Mouse (Mus musculus) kidney, embryonic 14.5 days (tissue): Measurements from ENCODE around the gene Tom1l2. TPM values are rescaled to one million over a fixed set of nuclear protein-coding genes. Genes with fewer than 3 reads are reported as not detected.

ENCODE experiments used
- ATAC-seq: fragments of 200-750 bp; cut with Nextera tagmentation; 2 replicates; pipeline ENCODE4 v1.8.0; 2017; ENCODE audit warnings: moderate number of reproducible peaks, mild to moderate bottlenecking, moderate TSS enrichment, moderate library complexity; ENCODE audit not compliant: low FRiP score, low TSS enrichment
- H3K27ac ChIP-seq: fragments of 300-500 bp; sonication (generic); 2 replicates; pipeline ENCODE4 v1.5.1; 2014; ENCODE audit warnings: low read depth, mild to moderate bottlenecking, low read length, moderate library complexity, mixed read lengths
- H3K27me3 ChIP-seq: fragments of 300-500 bp; sonication (generic); 2 replicates; pipeline ENCODE4 v1.6.1; 2014; ENCODE audit warnings: mild to moderate bottlenecking, low read length; ENCODE audit not compliant: control insufficient read depth, insufficient read depth
- H3K36me3 ChIP-seq: fragments of 300-500 bp; sonication (generic); 2 replicates; pipeline ENCODE4 v1.6.1; 2014; ENCODE audit warnings: low read length, mixed read lengths; ENCODE audit not compliant: control insufficient read depth, insufficient read depth
- H3K4me1 ChIP-seq: fragments of 300-500 bp; sonication (generic); 2 replicates; pipeline ENCODE4 v1.6.1; 2014; ENCODE audit warnings: low read length, mixed read lengths; ENCODE audit not compliant: control insufficient read depth, insufficient read depth
- H3K4me2 ChIP-seq: fragments of 300-500 bp; sonication (generic); replicated peaks from 2 replicates; pipeline ENCODE4 v1.6.1; 2014; ENCODE audit warnings: low read depth, mild to moderate bottlenecking, low read length
- H3K4me3 ChIP-seq: fragments of 300-500 bp; sonication (generic); 2 replicates; pipeline ENCODE4 v1.5.1; 2014; ENCODE audit warnings: mild to moderate bottlenecking, low read length
- H3K9ac ChIP-seq: fragments of 300-500 bp; sonication (generic); 2 replicates; pipeline ENCODE4 v1.6.1; 2014; ENCODE audit warnings: low read depth, mild to moderate bottlenecking, low read length, moderate library complexity
- H3K9me3 ChIP-seq: fragments of 300-500 bp; sonication (generic); 2 replicates; pipeline ENCODE4 v1.6.1; 2016; ENCODE audit warnings: low read length; ENCODE audit not compliant: control insufficient read depth
- WGBS: fragments of 180-500 bp; shearing (Covaris S2); extraction: QIAGEN DNeasy Blood & Tissue Kit; methylation state at CpG from one replicate; pipeline ENCODE4 v1.1.7; 2014; 5-methylcytosine and 5-hydroxymethylcytosine counted together
- polyA plus RNA-seq: library from polyadenylated mRNA; unstranded; fragments of >200 nt; fragmentation: Nextera tagmentation; extraction: Ambion mirVana; gene quantifications from 2 replicates; pipeline ENCODE4 v1.2.1, GENCODE M21; 2014

Tom1l2 gene
- polyA plus RNA-seq, 1 experiment from 2014 or later = 19.3 TPM

DNA sequence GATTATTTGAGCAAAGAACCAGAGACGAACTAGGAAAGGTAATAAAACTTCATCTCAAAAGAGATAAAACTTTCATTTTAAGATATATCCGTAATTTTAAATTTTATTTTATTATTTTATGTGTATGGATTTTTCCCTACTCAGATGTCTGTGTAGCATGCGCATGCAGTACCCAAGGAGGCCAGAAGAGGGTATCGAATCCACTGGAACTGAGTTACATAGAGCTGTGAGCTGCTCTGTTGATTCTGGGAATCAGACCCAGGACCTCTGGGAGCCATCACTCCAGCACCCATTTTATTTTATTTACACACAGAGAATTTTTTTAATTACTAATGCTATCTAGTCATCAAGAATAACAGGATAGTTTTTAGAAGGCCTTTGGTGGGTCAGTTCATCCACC, 45.9 kb downstream of the Tom1l2 start:
- no peak overlapping the region for H3K27ac ChIP-seq
- H3K27me3 ChIP-seq = no peaks in the 10 kb centered on the region
- no peak for ATAC-seq
- H3K9ac ChIP-seq = no peak overlapping the region
- H3K4me2 ChIP-seq = no peak overlapping the region
- peaks cover 33% of the 10 kb centered on the region for H3K4me1 ChIP-seq
- H3K36me3 ChIP-seq = no peaks in the 10 kb centered on the region
- H3K4me3 ChIP-seq = no peak overlapping the region
- H3K9me3 ChIP-seq = no peaks in the 10 kb centered on the region
- 73% methylated on average over 4 of the region's 4 CpGs for WGBS

DNA sequence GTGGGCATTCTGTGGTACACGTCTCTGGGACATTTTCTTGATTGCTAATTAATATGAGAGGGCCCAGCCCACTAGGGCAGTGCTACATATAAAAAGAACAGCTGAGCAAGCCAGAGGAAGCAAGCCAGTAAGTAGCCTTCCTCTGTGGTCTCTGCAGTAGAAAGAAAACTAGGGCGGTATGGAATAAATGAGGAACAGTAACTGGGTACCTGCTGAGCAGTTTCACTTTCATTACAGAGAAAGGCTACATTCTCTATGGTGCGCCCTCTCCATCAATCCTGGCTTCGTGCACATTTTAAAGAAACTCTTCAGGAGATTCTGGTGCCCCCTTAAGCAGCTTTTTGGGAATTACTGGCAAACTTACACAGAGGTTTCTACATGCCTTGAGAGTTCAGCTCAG, 47.1 kb downstream of the Tom1l2 start:
- H3K4me3 ChIP-seq = no peak overlapping the region
- H3K27me3 ChIP-seq = no peaks in the 10 kb centered on the region
- H3K9me3 ChIP-seq = no peaks in the 10 kb centered on the region
- no peak overlapping the region for H3K27ac ChIP-seq
- H3K36me3 ChIP-seq = no peaks in the 10 kb centered on the region
- H3K4me2 ChIP-seq = no peak overlapping the region
- WGBS = 73% methylated on average over 4 of the region's 4 CpGs
- peaks cover 25% of the 10 kb centered on the region for H3K4me1 ChIP-seq
- H3K9ac ChIP-seq = no peak overlapping the region
- no peak for ATAC-seq

DNA sequence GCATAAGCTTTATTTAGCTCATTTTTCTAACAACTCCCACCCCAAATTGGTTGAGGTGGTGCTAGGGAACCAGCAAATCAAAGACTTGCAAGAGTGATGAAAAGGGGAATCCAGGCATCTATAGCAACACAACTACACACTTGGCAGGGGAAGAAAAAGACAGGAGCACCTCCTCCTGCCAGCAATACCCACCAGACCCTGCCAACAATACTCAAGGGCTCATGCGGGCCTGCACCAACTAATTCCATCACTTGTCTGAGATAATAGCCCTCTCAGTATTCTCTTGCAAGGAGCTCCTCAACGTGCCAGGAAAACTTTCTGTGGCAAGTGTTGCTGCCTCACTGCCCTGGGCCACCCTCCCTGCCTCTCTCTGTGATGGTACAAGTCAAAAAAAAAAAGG, 49.2 kb downstream of the Tom1l2 start:
- H3K4me3 ChIP-seq = no peak overlapping the region
- WGBS = 84% methylated on average over 2 of the region's 2 CpGs
- no peak for ATAC-seq
- no peak overlapping the region for H3K27ac ChIP-seq
- H3K9me3 ChIP-seq = no peaks in the 10 kb centered on the region
- H3K9ac ChIP-seq = no peak overlapping the region
- H3K36me3 ChIP-seq = no peaks in the 10 kb centered on the region
- no peak overlapping the region for H3K4me2 ChIP-seq
- no peaks in the 10 kb centered on the region for H3K27me3 ChIP-seq
- peaks cover 20% of the 10 kb centered on the region for H3K4me1 ChIP-seq

DNA sequence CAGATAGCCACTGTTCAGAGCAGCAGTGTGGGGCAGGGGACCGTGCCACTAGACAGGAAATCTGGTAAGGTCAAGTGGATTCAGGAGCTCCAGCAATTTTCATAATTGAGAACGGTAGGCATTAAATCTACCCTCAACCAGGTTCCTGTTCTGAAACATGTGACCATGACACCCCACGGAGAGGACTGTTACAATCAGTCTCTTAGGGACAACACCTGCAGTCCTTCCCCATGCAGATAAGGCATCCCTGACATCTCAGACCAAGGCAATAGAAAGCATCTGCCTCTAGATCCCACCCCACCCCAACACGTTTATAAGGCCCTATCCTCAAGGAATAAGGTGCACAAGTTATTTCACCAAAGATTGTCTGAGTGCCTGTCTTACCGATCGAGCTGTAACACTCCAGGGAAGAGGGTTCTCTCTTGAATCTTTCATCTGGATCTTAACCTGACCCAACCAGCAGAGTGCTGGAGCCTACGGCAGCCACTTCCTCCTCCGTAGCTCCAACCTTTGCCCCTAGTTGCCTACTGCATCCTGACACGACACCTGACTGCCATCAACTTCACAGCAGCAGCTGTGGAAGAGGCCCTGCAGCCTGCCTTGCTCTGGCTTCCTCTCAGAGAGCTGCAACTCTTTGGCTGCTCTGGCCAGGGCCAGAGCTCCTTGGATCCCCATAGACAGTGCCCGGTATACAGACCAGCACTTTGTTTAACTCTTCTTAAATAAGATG, 50.2 kb downstream of the Tom1l2 start:
- Histone ChIP-seq H3K4me2 (no peak overlapping the region), H3K9ac (no peak overlapping the region; the same call in 1 of the 2 replicates), H3K36me3 (no peaks in the 10 kb centered on the region), H3K9me3 (no peaks in the 10 kb centered on the region), H3K27me3 (no peaks in the 10 kb centered on the region), H3K4me1 (peaks cover 18% of the 10 kb centered on the region), H3K4me3 (no peak overlapping the region), H3K27ac (peak overlapping the region; percentile 77)
- 56% methylated on average over 10 of the region's 10 CpGs for WGBS
- no peak for ATAC-seq

DNA sequence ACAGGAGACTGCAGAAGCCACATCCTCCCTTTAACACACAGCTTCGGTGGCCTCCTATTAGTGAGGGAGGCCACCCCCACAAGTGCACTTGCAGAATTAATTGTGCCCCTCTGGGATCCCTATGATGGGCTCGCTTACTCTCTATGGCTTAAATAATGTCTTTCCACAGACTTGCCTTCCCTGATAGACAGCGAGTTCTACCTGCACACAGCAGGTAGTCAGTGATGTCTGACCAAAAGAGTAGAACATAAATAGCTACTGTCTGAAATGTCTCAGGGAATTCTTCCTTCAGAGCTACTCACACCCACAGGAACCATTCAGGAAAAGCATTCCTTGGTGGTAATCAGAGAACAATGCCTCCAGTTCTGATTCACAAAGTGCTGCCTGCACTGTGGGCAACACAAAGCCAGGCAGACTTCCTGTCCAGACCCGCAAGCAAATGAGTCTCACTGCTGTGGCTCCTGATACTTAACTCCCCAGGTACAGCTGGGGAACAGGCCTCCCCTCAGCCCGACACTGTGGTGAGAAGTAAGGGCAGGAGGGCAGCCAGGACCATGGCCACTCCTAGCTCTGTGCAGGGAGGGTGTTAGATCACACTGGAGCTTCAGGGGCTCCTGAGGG, 51.0 kb downstream of the Tom1l2 start:
- H3K4me2 ChIP-seq = no peak overlapping the region
- no peaks in the 10 kb centered on the region for H3K27me3 ChIP-seq
- H3K9ac ChIP-seq = no peak overlapping the region
- no peak for ATAC-seq
- H3K27ac ChIP-seq = peak overlapping the region; percentile 77
- H3K36me3 ChIP-seq = no peaks in the 10 kb centered on the region
- H3K4me3 ChIP-seq = no peak overlapping the region
- H3K9me3 ChIP-seq = no peaks in the 10 kb centered on the region
- WGBS = 42% methylated on average over 5 of the region's 5 CpGs
- H3K4me1 ChIP-seq = peaks cover 16% of the 10 kb centered on the region

DNA sequence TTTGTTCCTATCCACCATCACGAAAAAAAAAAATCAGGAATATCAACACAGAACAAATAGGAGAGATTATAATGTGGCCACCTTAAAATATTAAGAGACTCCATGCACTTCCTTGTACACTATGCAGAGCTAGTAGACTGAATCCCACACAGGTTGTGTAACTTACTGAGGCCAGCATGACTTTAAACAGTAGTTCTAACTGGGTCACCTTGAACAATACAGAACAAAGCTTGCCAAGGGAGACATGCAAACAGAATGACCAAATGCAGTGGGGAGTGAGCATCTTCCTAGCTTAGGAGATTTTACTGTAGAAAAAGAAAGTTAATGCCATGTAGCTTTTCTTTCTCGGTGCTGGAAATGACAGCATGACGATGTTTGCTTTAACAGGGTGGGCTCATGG, 52.4 kb downstream of the Tom1l2 start:
- Histone ChIP-seq H3K9me3 (no peaks in the 10 kb centered on the region), H3K4me2 (no peak overlapping the region), H3K4me1 (peaks cover 17% of the 10 kb centered on the region), H3K27me3 (no peaks in the 10 kb centered on the region), H3K4me3 (no peak overlapping the region), H3K27ac (peak overlapping the region; percentile 51; the same call in 1 of the 2 replicates), H3K9ac (no peak overlapping the region), H3K36me3 (no peaks in the 10 kb centered on the region)
- WGBS = 48% methylated on average over 3 of the region's 3 CpGs
- ATAC-seq = no peak

DNA sequence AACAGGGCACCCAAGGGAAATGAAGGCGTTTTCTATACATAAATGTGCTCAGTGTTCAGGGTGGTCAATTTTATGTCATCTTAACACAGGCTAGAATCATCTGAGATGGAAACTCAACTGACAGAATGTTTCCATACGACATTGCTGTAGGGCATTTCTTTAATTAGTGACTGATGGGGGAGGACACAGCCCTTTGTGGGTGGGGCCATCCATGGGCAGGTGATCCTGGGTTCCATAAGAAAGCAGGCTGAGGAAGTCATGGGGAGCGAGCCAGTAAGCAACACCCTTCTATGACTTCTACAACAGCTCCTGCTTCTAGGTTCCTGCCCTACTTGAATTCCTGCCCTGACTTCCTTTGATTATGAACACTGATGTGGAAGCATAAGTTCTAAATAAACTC, 54.9 kb downstream of the Tom1l2 start:
- Histone ChIP-seq H3K4me1 (peaks cover 37% of the 10 kb centered on the region), H3K4me2 (no peak overlapping the region), H3K9ac (no peak overlapping the region), H3K9me3 (no peaks in the 10 kb centered on the region), H3K36me3 (no peaks in the 10 kb centered on the region), H3K27me3 (no peaks in the 10 kb centered on the region), H3K27ac (no peak overlapping the region), H3K4me3 (no peak overlapping the region)
- 69% methylated on average over 3 of the region's 3 CpGs for WGBS
- no peak for ATAC-seq

DNA sequence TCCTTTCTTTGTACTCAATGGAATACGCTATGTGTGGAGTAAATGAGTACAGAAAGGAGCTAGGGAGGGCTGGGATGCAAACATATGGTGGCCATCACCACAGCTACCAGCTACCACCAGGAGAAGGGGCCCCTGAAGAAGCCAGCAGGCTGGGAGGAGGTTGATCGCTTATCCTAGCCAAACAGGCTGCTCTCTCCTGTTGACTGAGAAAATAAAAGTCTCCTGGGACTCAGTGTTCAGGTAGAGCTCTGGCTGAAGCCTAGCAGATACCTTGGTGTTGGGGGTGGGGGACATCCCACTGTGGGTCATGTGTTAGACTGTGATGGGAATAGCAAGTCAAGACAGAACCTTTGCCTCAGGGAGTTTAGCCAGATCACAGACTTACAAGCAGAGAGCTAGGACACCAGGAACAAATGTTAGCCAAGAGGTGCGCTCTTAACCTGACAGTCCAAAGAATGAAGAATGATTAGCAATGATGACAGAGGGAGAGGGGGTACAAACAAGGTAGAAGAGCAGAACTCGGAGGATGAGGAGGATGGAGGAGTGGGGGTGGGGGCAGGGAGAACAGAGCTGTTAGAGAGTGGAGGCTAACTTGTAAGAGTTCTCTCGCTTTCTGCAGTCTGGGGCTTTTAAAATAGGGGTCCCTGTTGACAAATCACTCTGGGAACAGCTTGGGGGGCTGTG, 57.9 kb downstream of the Tom1l2 start:
- ATAC-seq = no peak
- Histone ChIP-seq H3K9ac (no peak overlapping the region), H3K4me3 (no peak overlapping the region)

More for the DNA sequence above, 57.9 kb downstream of the Tom1l2 start:
- H3K9me3 ChIP-seq = no peaks in the 10 kb centered on the region
- H3K36me3 ChIP-seq = no peaks in the 10 kb centered on the region
- WGBS = 50% methylated on average over 5 of the region's 5 CpGs
- no peaks in the 10 kb centered on the region for H3K27me3 ChIP-seq
- 0 out of 2 replicates have a peak overlapping the region, but pooled peaks have one; percentile 42 for H3K27ac ChIP-seq
- no peak overlapping the region for H3K4me2 ChIP-seq
- H3K4me1 ChIP-seq = peaks cover 30% of the 10 kb centered on the region; the same call in 1 of the 2 replicates
